ENCODE assay signal across 18 mouse cellular contexts in genomic region chr4:153070190-153070745, GRCm38 (mm10).
DNase-seq lines count a peak whose midpoint lies in the region; ATAC-seq and TF ChIP-seq lines count a peak whose summit lies in the region.
"Had no signal": no experiment of that assay in that cellular context is flagged by ENCODE, and none has a peak within 500 bp of the region (broad histone marks: within the 10 kb centered on the region; RNA-seq: fewer than 3 reads in every experiment).

No protein-coding gene starts in this region.

- no peak overlapping the region for H3K9ac ChIP-seq in embryonic facial prominence, embryonic 14.5 days (ENCODE audit: low read depth, low read length)
- H3K9ac ChIP-seq in lung, embryonic 14.5 days: no peak overlapping the region
- H3K9ac ChIP-seq: embryonic facial prominence, embryonic 13.5 days; liver, embryonic 13.5 days had no signal

- no peak overlapping the region for H3K4me3 ChIP-seq in embryonic facial prominence, embryonic 14.5 days (ENCODE audit: low read depth, low read length)
- H3K4me3 ChIP-seq in embryonic facial prominence, embryonic 10.5 days: no peak overlapping the region
- no peak overlapping the region for H3K4me3 ChIP-seq in lung, embryonic 14.5 days (ENCODE audit: low read depth, low read length)
- H3K4me3 ChIP-seq: embryonic facial prominence, embryonic 13.5 days; gastrocnemius, adult 2 months; liver, embryonic 13.5 days had no signal

- H3K9me3 ChIP-seq in embryonic facial prominence, embryonic 14.5 days (ENCODE audit: control insufficient read depth, low read length): no peaks in the 10 kb centered on the region
- no peaks in the 10 kb centered on the region for H3K9me3 ChIP-seq in embryonic facial prominence, embryonic 10.5 days
- no peaks in the 10 kb centered on the region for H3K9me3 ChIP-seq in lung, embryonic 14.5 days (ENCODE audit: low read depth, low read length)
- H3K9me3 ChIP-seq: embryonic facial prominence, embryonic 13.5 days had no signal

- intact Hi-C loops in gastrocnemius, postnatal 36 days (cut with DNase I): no loop called here

- no peak overlapping the region for H3K4me2 ChIP-seq in embryonic facial prominence, embryonic 14.5 days (ENCODE audit: low read depth, low read length)
- H3K4me2 ChIP-seq in lung, embryonic 14.5 days: no peak overlapping the region
- H3K4me2 ChIP-seq: embryonic facial prominence, embryonic 13.5 days; liver, embryonic 13.5 days had no signal

- TF ChIP-seq CTCF in lung, embryonic 14.5 days (IDR thresholded peaks at IDR 0.05; ENCODE audit: low read depth): no peak

- no peaks in the 10 kb centered on the region for H3K27me3 ChIP-seq in embryonic facial prominence, embryonic 14.5 days (replicated peaks; ENCODE audit: control insufficient read depth, insufficient read depth, low read length)
- no peaks in the 10 kb centered on the region for H3K27me3 ChIP-seq in embryonic facial prominence, embryonic 10.5 days (replicated peaks; ENCODE audit: low read depth, poor library complexity, severe bottlenecking)
- H3K27me3 ChIP-seq in lung, embryonic 14.5 days (ENCODE audit: insufficient read depth, low read length): no peaks in the 10 kb centered on the region
- H3K27me3 ChIP-seq: CH12.LX; embryonic facial prominence, embryonic 13.5 days; liver, embryonic 13.5 days had no signal

- H3K36me3 ChIP-seq in embryonic facial prominence, embryonic 14.5 days (ENCODE audit: control insufficient read depth, insufficient read depth, low read length): no peaks in the 10 kb centered on the region
- H3K36me3 ChIP-seq in embryonic facial prominence, embryonic 10.5 days (replicated peaks): no peaks in the 10 kb centered on the region
- no peaks in the 10 kb centered on the region for H3K36me3 ChIP-seq in lung, embryonic 14.5 days (ENCODE audit: insufficient read depth)
- H3K36me3 ChIP-seq: embryonic facial prominence, embryonic 13.5 days; liver, embryonic 13.5 days had no signal

- H3K4me1 ChIP-seq in embryonic facial prominence, embryonic 14.5 days (ENCODE audit: control insufficient read depth, insufficient read depth, low read length): no peaks in the 10 kb centered on the region
- peaks cover 12% of the 10 kb centered on the region for H3K4me1 ChIP-seq in embryonic facial prominence, embryonic 10.5 days
- H3K4me1 ChIP-seq in lung, embryonic 14.5 days (ENCODE audit: insufficient read depth): no peaks in the 10 kb centered on the region
- H3K4me1 ChIP-seq: liver, embryonic 13.5 days had no signal

- ATAC-seq in embryonic facial prominence, embryonic 14.5 days (ENCODE audit: low read depth): no peak
- no peak for ATAC-seq in lung, embryonic 14.5 days (ENCODE audit: insufficient read depth)
- ATAC-seq: intestine, postnatal 0 days had no signal

- DNase-seq in embryonic facial prominence, embryonic 14.5 days (ENCODE audit: low spot score): peak; percentile 37
- DNase-seq in embryonic facial prominence, embryonic 10.5 days (ENCODE audit: low spot score): no peak
- DNase-seq in lung, embryonic 14.5 days: peak; percentile 7
- DNase-seq in lung, postnatal 14 days: no peak
- DNase-seq in mesoderm, embryonic 11.5 days (ENCODE audit: low read depth, low spot score): peak; percentile 25
- peak; percentile 49 for DNase-seq in retina, embryonic 14.5 days (ENCODE audit: low spot score)
- no peak for DNase-seq in yolk sac, embryonic 10.5 days (ENCODE audit: low spot score)
- DNase-seq in gastrocnemius, postnatal 36 days: no peak
- DNase-seq: adrenal gland, adult 2 months; cerebellum, adult 11-12 months; gastrocnemius, adult 2 months; heart, adult 11 months; heart, postnatal 4 days; layer of hippocampus, postnatal 36 days; liver, embryonic 13.5 days had no signal

- no peak overlapping the region for H3K27ac ChIP-seq in embryonic facial prominence, embryonic 14.5 days (replicated peaks; ENCODE audit: low read depth, low read length)
- no peak overlapping the region for H3K27ac ChIP-seq in embryonic facial prominence, embryonic 10.5 days (replicated peaks)
- no peak overlapping the region for H3K27ac ChIP-seq in lung, embryonic 14.5 days (ENCODE audit: low read depth)
- H3K27ac ChIP-seq: embryonic facial prominence, embryonic 13.5 days; gastrocnemius, adult 2 months; liver, embryonic 13.5 days had no signal

- 46% methylated on average over 15 of the region's 15 CpGs for WGBS in embryonic facial prominence, embryonic 14.5 days
- 63% methylated on average over 15 of the region's 15 CpGs for WGBS in embryonic facial prominence, embryonic 10.5 days
- WGBS in lung, embryonic 14.5 days: 41% methylated on average over 15 of the region's 15 CpGs

Comparison
In these comparisons a context has a peak if more than half of its experiments do, and no peak if none do; other contexts are left out.
1. DNase-seq: peak in embryonic facial prominence, embryonic 14.5 days (single experiment), lung, embryonic 14.5 days (single experiment), mesoderm, embryonic 11.5 days (single experiment) and retina, embryonic 14.5 days (single experiment); none in embryonic facial prominence, embryonic 10.5 days (single experiment), lung, postnatal 14 days (single experiment), yolk sac, embryonic 10.5 days (single experiment) and gastrocnemius, postnatal 36 days (0 of 2).